In the genomic region with DNA sequence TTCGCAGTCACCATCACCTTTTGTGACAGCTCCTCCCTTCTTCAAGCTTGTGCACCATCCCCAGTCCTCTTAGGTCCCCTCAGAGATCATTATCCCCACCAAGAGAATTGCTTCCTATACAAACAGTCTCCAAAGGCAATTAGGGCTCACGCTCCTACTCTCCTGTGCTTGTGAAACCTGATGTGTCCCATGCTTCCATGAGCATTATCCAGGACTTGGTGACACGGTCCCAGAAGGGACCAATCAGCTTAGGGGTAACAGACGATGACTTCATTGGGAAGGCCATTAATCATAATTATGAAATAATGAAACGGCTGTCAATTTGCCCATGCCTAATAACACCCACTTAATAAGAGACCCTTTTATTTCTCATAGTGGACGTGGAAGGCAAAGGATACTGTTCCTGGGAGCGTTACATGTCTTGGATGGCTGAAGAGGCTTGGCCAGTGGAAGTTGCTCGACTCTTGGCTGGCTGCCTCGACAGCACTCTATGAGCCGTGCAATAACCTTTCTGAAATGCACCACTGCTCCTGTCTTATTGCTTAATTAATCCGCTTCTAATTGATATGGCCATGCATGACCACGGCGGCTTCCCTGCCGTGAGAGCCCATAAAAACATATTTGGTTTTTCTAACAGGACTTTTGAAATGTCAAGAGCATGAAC, we compare ENCODE assay signal across 16 mouse cellular contexts.
DNase-seq lines count a peak whose midpoint lies in the region; ATAC-seq lines count a peak whose summit lies in the region.
"Had no signal": no experiment of that assay in that cellular context is flagged by ENCODE, and none has a peak within 500 bp of the region (broad histone marks: within the 10 kb centered on the region; RNA-seq: fewer than 3 reads in every experiment).

No protein-coding gene starts in this region.

- H3K9me3 ChIP-seq in limb, embryonic 13.5 days: no peaks in the 10 kb centered on the region
- no peaks in the 10 kb centered on the region for H3K9me3 ChIP-seq in limb, embryonic 10.5 days (replicated peaks)
- H3K9me3 ChIP-seq: forebrain, embryonic 15.5 days; heart, embryonic 12.5 days; midbrain, embryonic 12.5 days had no signal

- H3K9ac ChIP-seq in limb, embryonic 13.5 days: no peak overlapping the region
- H3K9ac ChIP-seq: forebrain, embryonic 15.5 days; heart, embryonic 12.5 days; midbrain, embryonic 12.5 days had no signal

- peaks cover 3% of the 10 kb centered on the region; the same call in 1 of the 2 replicates for H3K27me3 ChIP-seq in limb, embryonic 13.5 days
- H3K27me3 ChIP-seq in limb, embryonic 10.5 days (ENCODE audit: low read depth, poor library complexity, severe bottlenecking): no peaks in the 10 kb centered on the region
- H3K27me3 ChIP-seq: forebrain, embryonic 15.5 days; heart, embryonic 12.5 days; midbrain, embryonic 12.5 days had no signal

- peaks cover 11% of the 10 kb centered on the region; the same call in 1 of the 2 replicates for H3K4me1 ChIP-seq in limb, embryonic 13.5 days
- no peaks in the 10 kb centered on the region for H3K4me1 ChIP-seq in limb, embryonic 10.5 days
- H3K4me1 ChIP-seq: forebrain, embryonic 15.5 days; heart, embryonic 12.5 days; midbrain, embryonic 12.5 days had no signal

- peak; percentile 71 to 76 for DNase-seq in cerebellum, postnatal 14 days
- DNase-seq in cerebellum, adult 9-11 months: no peak
- DNase-seq in limb, embryonic 10.5 days (ENCODE audit: low spot score): no peak
- DNase-seq in kidney, adult 9 months: peak; percentile 32
- DNase-seq in retina, embryonic 14.5 days (ENCODE audit: low spot score): peak; percentile 12
- DNase-seq in adrenal gland, postnatal 10 days: no peak
- no peak for DNase-seq in left cerebral cortex, adult 18-20 months (ENCODE audit: low spot score in 2 of 2)
- DNase-seq: adrenal gland, adult 2 months; gastrocnemius, postnatal 25 days; spleen, adult 18-20 months; thymus, postnatal 25 days had no signal

- no peaks in the 10 kb centered on the region for H3K36me3 ChIP-seq in limb, embryonic 13.5 days
- no peaks in the 10 kb centered on the region for H3K36me3 ChIP-seq in limb, embryonic 10.5 days
- H3K36me3 ChIP-seq: forebrain, embryonic 15.5 days; heart, embryonic 12.5 days; midbrain, embryonic 12.5 days had no signal

- peak overlapping the region; percentile 3; the same call in 1 of the 2 replicates for H3K4me2 ChIP-seq in limb, embryonic 13.5 days (replicated peaks)
- H3K4me2 ChIP-seq: forebrain, embryonic 15.5 days; heart, embryonic 12.5 days; midbrain, embryonic 12.5 days had no signal

- peak; percentile 32; the same call in 1 of the 2 replicates for ATAC-seq in limb, embryonic 13.5 days (ENCODE audit: low FRiP score, low read depth)
- ATAC-seq: forebrain, embryonic 15.5 days had no signal

- no peak overlapping the region for H3K27ac ChIP-seq in limb, embryonic 13.5 days
- no peak overlapping the region for H3K27ac ChIP-seq in limb, embryonic 10.5 days
- H3K27ac ChIP-seq: forebrain, embryonic 15.5 days; midbrain, embryonic 12.5 days; stomach, postnatal 0 days had no signal

- WGBS in limb, embryonic 13.5 days: 60% methylated on average over 14 of the region's 14 CpGs
- WGBS in limb, embryonic 10.5 days: 86% methylated on average over 14 of the region's 14 CpGs

- no peak overlapping the region for H3K4me3 ChIP-seq in limb, embryonic 13.5 days
- H3K4me3 ChIP-seq in limb, embryonic 10.5 days: no peak overlapping the region
- H3K4me3 ChIP-seq: forebrain, embryonic 15.5 days; heart, embryonic 12.5 days; midbrain, embryonic 12.5 days had no signal

Comparison
In these comparisons a context has a peak if more than half of its experiments do, and no peak if none do; other contexts are left out.
1. DNase-seq: peak in cerebellum, postnatal 14 days (2 of 2), kidney, adult 9 months (single experiment) and retina, embryonic 14.5 days (single experiment); none in cerebellum, adult 9-11 months (single experiment), limb, embryonic 10.5 days (single experiment), adrenal gland, postnatal 10 days (single experiment) and left cerebral cortex, adult 18-20 months (0 of 2).